Mouse (Mus musculus) brain, embryonic 14.5 days (tissue): ENCODE measurements around the gene Hoxd12. TPM values are rescaled to one million over a fixed set of nuclear protein-coding genes. Genes with fewer than 3 reads are reported as not detected.

ENCODE experiments used
- DNase-seq: peaks from one replicate; pipeline ENCODE4 v3.0.0-alpha.2; 2011; ENCODE audit warnings: low read depth
- CTCF ChIP-seq: fragments of 200-500 bp; IDR thresholded peaks from 2 replicates; pipeline ENCODE4 v1.5.1; 2012; ENCODE audit warnings: inconsistent platforms, mild to moderate bottlenecking, moderate library complexity, borderline replicate concordance; ENCODE audit not compliant: insufficient read depth, insufficient read length; ENCODE audit errors: extremely low read depth
- POLR2A ChIP-seq: fragments of 200-500 bp; IDR thresholded peaks from 2 replicates; pipeline ENCODE4 v1.6.1; 2012; ENCODE audit warnings: mild to moderate bottlenecking, inconsistent platforms, borderline replicate concordance; ENCODE audit not compliant: poor library complexity, insufficient read depth, insufficient read length, severe bottlenecking; ENCODE audit errors: extremely low read depth
- polyA plus RNA-seq: library from polyadenylated mRNA; depleted of rRNA; stranded (reverse); fragments of >200 nt; gene quantifications from 2 replicates; pipeline ENCODE4 v1.2.3, GENCODE M21; 2012

The Hoxd12 gene
- polyA plus RNA-seq, 1 experiment, result not detected

GRCm38 (mm10) chr2:74700546-74701112, 25.8 kb downstream of the Hoxd12 start:
- TF ChIP-seq CTCF, result no peak
- no peak for TF ChIP-seq POLR2A
- no peak for DNase-seq

GRCm38 (mm10) chr2:74701949-74702819, 27.4 kb downstream of the Hoxd12 start:
- TF ChIP-seq CTCF (peak; percentile 95), POLR2A (no peak)
- DNase-seq, result peak; percentile 91

GRCm38 (mm10) chr2:74702820-74703219, 28.0 kb downstream of the Hoxd12 start:
- TF ChIP-seq POLR2A, result no peak
- TF ChIP-seq CTCF, result no peak
- no peak for DNase-seq

- TF ChIP-seq CTCF, result no peak
- no peak for DNase-seq
Measured at GRCm38 (mm10) chr2:74703317-74703716, 28.5 kb downstream of the Hoxd12 start.

- TF ChIP-seq CTCF, result no peak
- no peak for TF ChIP-seq POLR2A
- no peak for DNase-seq
Measured at GRCm38 (mm10) chr2:74703720-74704392, 29.0 kb downstream of the Hoxd12 start.

GRCm38 (mm10) chr2:74704393-74704998, 29.7 kb downstream of the Hoxd12 start, which contains the start of gene Hoxd8:
Gene Hoxd8, plus strand, starts transcription at chr2:74704615.
- TF ChIP-seq POLR2A (no peak), CTCF (no peak)
- DNase-seq, result no peak

GRCm38 (mm10) chr2:74704999-74705466, 30.2 kb downstream of the Hoxd12 start:
- DNase-seq, result no peak
- TF ChIP-seq POLR2A, result no peak
- no peak for TF ChIP-seq CTCF

- no peak for DNase-seq
- no peak for TF ChIP-seq POLR2A
- no peak for TF ChIP-seq CTCF
Measured at GRCm38 (mm10) chr2:74705467-74706089, 30.8 kb downstream of the Hoxd12 start.

GRCm38 (mm10) chr2:74706393-74706960, 31.7 kb downstream of the Hoxd12 start:
- DNase-seq, result no peak

GRCm38 (mm10) chr2:74707599-74707998, 32.8 kb downstream of the Hoxd12 start:
- DNase-seq, result no peak
- TF ChIP-seq POLR2A (no peak), CTCF (no peak)

More at GRCm38 (mm10) chr2:74706393-74706960, 31.7 kb downstream of the Hoxd12 start:
- TF ChIP-seq CTCF, result no peak
- TF ChIP-seq POLR2A, result no peak

- no peak for DNase-seq
- no peak for TF ChIP-seq POLR2A
- no peak for TF ChIP-seq CTCF
Measured at GRCm38 (mm10) chr2:74708676-74709075, 33.9 kb downstream of the Hoxd12 start.
